Mouse (Mus musculus) cerebellum, postnatal 36 days (tissue): ENCODE data around the gene Rassf3.

Experiments used
- DNase-seq, 2 experiments: peaks; one replicate each; pipeline ENCODE4 v3.0.0; 2021 to 2022; ENCODE audit warnings: mixed read lengths in 2 of 2

Rassf3 gene

GRCm38 (mm10) chr10:121428011-121428711 lies 48.0 kb downstream of the Rassf3 start:
- DNase-seq = no peak

DNA sequence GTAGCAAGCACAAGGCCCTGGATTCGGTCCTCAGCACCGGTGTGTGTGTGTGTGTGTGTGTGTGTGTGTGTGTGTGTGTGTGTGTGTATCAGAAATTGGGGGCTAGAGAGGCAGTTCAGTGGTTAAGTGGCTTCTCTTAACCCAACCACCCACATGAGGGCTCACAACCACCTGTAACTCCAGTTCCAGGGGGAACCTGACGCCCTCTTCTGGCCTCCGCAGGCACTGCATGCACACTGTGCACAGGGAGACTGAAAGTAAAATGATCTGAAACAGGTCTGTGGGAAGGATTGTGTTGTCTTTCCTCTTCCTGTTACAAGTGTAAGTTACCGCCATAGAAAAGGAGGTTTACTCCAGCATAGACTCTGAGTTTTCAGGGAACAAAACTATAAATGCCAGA lies 49.0 kb downstream of the Rassf3 start:
- DNase-seq = no peak

DNA sequence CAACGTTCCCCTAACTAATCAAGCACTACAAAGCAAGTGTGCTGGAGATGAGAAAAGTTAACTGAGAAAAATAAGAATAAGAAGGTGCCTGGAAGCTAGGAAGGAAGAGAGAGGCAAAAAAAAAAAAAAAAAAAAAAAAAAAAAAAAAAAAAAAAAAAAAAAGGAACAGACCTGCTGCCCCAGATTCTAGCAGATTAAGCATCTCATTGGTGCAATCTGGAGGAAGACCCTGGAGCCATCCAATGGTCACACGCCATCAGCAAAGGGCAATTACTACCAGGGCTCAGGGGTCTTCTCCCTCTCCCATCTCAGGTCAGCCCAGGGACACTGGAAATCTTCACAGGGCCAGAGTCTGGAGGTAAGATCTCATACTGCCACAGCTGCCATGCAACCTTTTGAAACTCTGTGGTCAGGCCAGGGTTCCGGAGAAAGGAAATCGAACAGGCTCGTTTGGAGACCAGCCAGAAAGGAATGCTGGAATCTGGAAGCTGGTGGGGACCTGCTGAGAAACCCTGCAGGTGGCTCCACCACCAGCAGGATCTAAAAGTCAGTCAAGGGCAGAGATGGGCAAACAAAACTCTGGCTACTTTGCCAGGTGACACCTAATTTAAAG lies 49.6 kb downstream of the Rassf3 start:
- DNase-seq = no peak

DNA sequence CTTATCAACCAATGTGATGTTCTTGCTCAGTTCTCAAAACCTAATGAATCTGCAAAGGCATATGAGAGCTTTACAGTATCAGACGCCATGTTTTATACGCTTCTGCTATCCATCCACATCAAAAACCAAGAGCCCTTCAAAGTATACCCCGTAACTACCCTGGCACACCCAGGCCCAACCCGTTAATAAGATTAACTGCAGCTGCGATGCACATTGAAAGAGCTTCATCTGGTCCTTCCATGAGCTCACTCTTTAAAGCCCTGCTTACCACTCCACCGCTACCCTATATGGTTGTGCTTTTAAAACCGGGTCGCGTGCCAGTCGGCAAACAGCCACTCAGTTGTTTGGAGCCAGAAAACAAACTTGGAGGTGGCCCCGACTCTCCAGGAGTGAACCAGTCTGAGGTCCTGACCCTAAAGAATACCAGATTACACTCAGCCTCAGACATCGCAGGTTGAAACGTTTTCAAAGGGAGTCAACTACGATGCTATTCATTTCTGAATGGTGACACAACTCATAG lies 50.6 kb downstream of the Rassf3 start:
- DNase-seq = no peak

- no peak for DNase-seq
Measured at GRCm38 (mm10) chr10:121425079-121425478, 51.1 kb downstream of the Rassf3 start.

GRCm38 (mm10) chr10:121424455-121424854 lies 51.7 kb downstream of the Rassf3 start:
- no peak for DNase-seq

DNA sequence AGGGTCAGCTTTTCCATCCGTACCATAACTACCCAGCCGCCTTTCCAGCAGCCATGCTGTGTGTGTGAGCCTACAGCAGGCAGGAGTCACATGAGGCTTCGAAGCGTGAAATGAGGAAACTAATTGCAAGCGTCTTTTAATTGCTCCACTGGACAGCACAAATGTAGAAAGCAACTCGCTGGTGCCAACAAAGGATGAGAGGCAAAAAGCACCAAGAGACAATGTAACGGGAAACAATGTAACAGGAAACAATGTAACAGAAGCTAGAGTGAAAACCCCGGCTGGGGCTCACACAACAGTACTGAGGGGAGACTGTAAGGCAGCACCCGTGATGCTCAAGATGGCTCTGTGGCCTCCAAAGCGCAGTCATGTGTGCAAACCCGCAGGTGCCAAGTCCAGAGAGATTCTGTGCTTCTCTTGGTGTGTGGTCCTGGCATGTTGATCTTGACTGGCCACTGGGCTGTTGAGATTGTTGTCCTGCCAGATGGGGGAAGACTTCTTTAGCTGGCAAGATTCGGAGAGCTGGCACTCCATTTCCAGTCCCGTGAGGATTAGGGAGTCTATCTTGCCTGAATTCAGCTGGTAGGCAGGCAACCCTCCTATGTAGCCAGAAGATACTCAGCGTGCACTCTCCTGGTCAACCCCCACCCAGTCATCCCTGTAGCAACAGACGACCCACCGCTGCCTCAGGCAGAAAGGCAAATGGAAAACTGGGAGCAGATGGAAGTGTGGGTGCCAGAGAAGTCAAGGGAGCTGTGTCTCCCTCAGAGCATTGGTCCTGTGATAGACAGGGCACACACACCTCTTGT lies 52.4 kb downstream of the Rassf3 start:
- DNase-seq = no peak

DNA sequence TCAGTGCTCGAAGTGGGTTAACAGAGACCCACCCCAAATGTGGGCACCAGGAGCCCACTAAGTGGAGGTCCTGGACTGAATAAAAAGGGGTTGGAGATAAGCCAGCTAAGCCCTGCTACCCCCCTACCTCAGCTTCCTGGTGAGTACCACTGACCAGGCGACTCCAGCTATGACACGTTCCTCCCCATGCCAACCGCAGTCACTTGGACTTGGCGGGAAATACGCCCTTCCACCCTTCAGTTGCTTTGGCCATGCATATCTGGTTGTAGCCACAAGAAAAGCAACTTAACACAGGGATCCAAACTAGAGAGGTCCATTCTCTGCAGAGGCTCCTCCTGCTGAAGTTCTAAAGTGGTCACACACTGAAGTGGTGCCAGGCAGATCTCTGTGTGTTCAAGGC lies 53.9 kb downstream of the Rassf3 start:
- no peak for DNase-seq

GRCm38 (mm10) chr10:121421657-121422290 lies 54.4 kb downstream of the Rassf3 start:
- DNase-seq = no peak

DNA sequence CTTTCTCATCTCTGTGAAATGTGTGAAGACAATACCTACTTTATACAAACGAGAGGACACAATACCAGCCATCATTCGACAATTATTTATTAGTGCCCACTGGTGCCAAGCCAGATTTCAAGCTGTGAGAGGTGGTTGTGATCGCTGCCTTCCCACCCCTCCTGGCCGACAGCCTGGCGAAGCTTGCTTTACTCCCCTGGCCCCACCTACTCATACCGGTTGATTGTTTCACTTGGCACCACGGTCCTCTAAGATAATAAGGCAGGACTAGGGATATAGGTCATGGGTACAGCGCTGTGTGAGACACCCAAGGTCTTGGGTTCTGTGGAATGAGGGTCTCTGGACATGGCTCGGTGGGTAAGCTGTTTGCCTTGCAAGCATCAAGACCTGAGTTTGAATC lies 55.1 kb downstream of the Rassf3 start:
- DNase-seq = no peak

DNA sequence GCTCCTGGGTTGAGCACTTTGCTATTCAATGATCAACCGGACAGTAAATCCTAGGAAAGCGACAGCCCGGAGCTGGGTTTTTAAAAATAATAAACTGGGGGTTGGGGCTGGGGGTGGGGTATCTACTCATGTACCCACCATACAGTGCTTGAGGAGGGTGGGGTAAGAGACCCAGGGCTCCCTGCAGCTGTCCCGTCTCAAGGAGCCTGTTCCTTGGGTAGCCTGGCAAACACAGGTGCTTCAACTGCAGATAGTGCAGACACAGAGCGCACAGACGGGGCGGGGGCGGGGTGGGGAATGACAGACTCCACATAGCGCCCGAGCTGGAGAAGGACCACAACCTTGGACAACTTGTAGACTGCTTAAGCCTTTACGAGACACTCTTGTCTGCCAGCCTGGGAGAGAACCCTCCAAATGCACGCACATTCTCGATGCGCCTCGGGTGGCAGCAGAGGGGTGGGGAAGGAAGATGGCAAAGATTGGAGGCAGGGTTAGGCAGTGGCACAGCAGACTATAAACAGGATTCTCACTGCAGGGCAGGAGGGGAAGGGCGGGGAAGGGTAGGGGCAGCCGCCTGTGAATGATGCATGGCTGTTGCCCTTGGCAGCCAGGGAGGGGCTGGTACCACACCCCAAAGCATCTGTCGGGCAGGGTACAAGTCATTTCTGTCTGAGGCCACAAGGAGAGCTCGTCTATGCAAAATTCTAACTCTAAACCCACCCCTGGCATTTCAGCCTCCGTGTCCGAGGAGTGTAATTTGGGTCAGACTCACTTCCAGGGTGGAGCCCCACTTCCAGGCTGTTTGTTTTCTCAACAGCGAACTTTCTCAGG lies 56.3 kb downstream of the Rassf3 start:
- no peak for DNase-seq

- no peak for DNase-seq
Measured at GRCm38 (mm10) chr10:121418835-121419234, 57.3 kb downstream of the Rassf3 start.

- DNase-seq = no peak
Measured at GRCm38 (mm10) chr10:121414127-121414526, 62.0 kb downstream of the Rassf3 start.

GRCm38 (mm10) chr10:121412824-121413223 lies 63.3 kb downstream of the Rassf3 start:
- no peak for DNase-seq

DNA sequence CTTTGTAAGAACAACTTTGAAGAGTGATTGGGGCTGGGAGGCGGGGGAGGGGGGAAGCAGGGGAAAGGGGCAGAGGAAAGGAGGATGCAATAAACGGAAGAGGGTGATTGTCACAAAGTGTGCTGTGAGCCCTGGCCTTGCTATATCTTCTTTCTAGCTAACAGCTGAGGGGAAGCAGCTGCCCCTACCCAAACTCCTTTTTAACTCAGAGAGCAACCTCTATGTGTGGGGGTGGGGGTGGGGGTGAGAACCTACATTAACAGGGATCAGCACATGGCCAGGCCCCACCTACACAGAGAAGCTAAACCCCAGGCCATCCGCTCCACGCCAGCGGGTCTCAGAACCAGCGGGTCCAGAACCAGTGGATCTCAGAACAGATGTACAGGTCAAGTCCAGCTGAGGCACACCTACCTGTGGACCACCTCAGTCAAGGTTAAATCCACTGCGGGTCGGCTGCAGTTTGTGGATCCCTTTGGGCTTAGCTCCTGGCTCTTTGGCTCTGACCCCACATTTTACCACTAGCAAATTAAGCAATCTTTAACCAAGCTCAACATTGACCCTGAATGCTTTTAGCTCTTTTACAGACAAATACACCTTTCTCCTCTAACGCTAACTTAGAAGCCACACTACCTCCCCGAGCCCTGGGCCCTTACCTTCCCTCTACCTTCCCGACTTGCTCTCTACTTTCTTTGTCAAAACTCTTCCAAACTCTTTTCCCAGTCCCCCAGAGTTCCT lies 64.3 kb downstream of the Rassf3 start:
- DNase-seq = no peak

GRCm38 (mm10) chr10:121409717-121410116 lies 66.4 kb downstream of the Rassf3 start:
- DNase-seq = peak; percentile 51 to 61

- DNase-seq = no peak
Measured at GRCm38 (mm10) chr10:121403946-121404345, 72.2 kb downstream of the Rassf3 start.

- no peak for DNase-seq
Measured at GRCm38 (mm10) chr10:121403104-121403503, 73.0 kb downstream of the Rassf3 start.

GRCm38 (mm10) chr10:121401005-121401404 lies 75.1 kb downstream of the Rassf3 start:
- DNase-seq = no peak

DNA sequence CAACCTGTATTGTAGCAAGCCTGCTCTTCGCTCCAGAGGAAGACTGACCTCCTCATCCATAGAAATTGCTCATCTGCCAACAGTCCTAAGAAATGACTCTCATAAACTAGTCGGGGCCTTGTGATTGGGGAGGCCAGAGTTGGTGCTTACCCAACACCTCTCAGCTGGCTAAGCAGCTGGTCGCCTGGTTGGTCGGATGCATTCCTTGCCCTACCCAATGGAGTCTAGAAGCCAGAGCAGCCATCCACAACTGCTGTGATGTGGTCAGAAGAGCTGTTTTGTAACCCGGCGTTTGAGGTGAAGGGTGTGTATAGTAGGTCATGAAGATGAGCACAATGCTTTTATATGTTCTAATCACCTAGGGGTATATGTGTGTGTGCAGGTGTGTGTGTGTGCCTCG lies 77.5 kb downstream of the Rassf3 start:
- DNase-seq = no peak

DNA sequence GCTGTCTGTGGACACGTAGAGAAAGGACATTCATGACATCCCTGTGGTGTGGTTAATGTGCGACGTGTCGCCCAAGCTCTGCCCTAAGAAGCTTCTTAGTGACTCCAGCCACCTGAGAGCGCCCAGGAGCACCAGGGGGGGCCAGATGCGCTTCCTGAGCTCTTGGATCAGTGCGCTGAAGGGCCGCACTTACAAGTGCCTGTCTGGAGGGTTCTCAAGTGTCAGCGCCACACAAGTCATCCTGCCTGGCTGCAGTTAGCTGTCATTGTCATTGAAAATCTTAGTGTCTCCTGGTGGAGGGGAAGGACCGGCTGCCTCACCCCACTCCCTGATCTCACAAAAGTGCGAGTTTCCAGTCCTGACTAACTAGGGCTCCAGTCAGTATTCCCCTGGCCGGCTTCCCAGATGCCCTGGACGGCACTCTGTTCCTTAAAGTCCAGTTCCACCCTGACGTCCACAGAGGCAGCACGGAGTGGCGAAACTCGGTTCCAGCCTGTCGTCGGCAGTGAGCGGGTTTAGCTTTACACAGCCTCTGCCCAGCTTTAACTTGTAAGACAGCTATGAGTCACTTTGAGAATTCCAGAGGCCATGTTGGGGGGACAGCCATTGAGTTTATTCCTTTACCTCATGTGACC lies 80.5 kb downstream of the Rassf3 start:
- DNase-seq = no peak
